In genomic region chr11:90249701-90250141, GRCm38 (mm10) we compare ENCODE assay signal across 8 mouse cellular contexts. TPM values are rescaled to one million over a fixed set of nuclear protein-coding genes. Genes with fewer than 3 reads are reported as not detected.
DNase-seq lines count a peak whose midpoint lies in the region; ATAC-seq and TF ChIP-seq lines count a peak whose summit lies in the region.

No protein-coding gene starts in this region.

- no peak for TF ChIP-seq POLR2A in small intestine, adult 2 months (IDR thresholded peaks at IDR 0.05; ENCODE audit: low read depth, low read length)

- WGBS in heart, embryonic 15.5 days = under 1% methylated on average over 22 of the region's 22 CpGs
- WGBS in embryonic facial prominence, embryonic 15.5 days = 0% methylated on average over 22 of the region's 22 CpGs
- 0% methylated on average over 22 of the region's 22 CpGs for WGBS in limb, embryonic 12.5 days
- WGBS in small intestine, adult 2 months = under 1% methylated on average over 22 of the region's 22 CpGs

- no peaks in the 10 kb centered on the region for H3K27me3 ChIP-seq in heart, embryonic 15.5 days
- H3K27me3 ChIP-seq in embryonic facial prominence, embryonic 15.5 days = no peaks in the 10 kb centered on the region
- H3K27me3 ChIP-seq in limb, embryonic 12.5 days = no peaks in the 10 kb centered on the region
- H3K27me3 ChIP-seq in small intestine, adult 2 months (ENCODE audit: control insufficient read depth, insufficient read depth, low read length) = no peaks in the 10 kb centered on the region

- no peaks in the 10 kb centered on the region for H3K36me3 ChIP-seq in heart, embryonic 15.5 days
- H3K36me3 ChIP-seq in ES-E14 (ENCODE audit: control insufficient read depth, insufficient read depth, low read length, poor library complexity, severe bottlenecking) = no peaks in the 10 kb centered on the region
- no peaks in the 10 kb centered on the region for H3K36me3 ChIP-seq in embryonic facial prominence, embryonic 15.5 days
- no peaks in the 10 kb centered on the region for H3K36me3 ChIP-seq in limb, embryonic 12.5 days
- no peaks in the 10 kb centered on the region for H3K36me3 ChIP-seq in small intestine, adult 2 months (ENCODE audit: control insufficient read depth, insufficient read depth, low read length)

- H3K9ac ChIP-seq in heart, embryonic 15.5 days = peak overlapping the region; percentile 95
- peak overlapping the region; percentile 81 for H3K9ac ChIP-seq in ES-E14 (ENCODE audit: insufficient read depth, low read depth, low read length, poor library complexity, severe bottlenecking)
- H3K9ac ChIP-seq in embryonic facial prominence, embryonic 15.5 days = peak overlapping the region; percentile 96
- peak overlapping the region; percentile 89 for H3K9ac ChIP-seq in limb, embryonic 12.5 days (replicated peaks)

- peaks cover 36% of the 10 kb centered on the region for H3K4me1 ChIP-seq in heart, embryonic 15.5 days (replicated peaks)
- H3K4me1 ChIP-seq in ES-E14 (ENCODE audit: control insufficient read depth in 2 of 2, insufficient read depth in 2 of 2, low read length in 2 of 2, poor library complexity in 1 of 2) = no peaks in the 10 kb centered on the region; a peak in 1 of 4 replicates
- peaks cover 35% of the 10 kb centered on the region for H3K4me1 ChIP-seq in embryonic facial prominence, embryonic 15.5 days
- H3K4me1 ChIP-seq in limb, embryonic 12.5 days (replicated peaks) = peaks cover 14% of the 10 kb centered on the region
- H3K4me1 ChIP-seq in small intestine, adult 2 months (ENCODE audit: control insufficient read depth, insufficient read depth, insufficient read length, low read length) = peaks cover 9% of the 10 kb centered on the region

- peak overlapping the region; percentile 67 for H3K4me2 ChIP-seq in heart, embryonic 15.5 days
- peak overlapping the region; percentile 73 for H3K4me2 ChIP-seq in embryonic facial prominence, embryonic 15.5 days (replicated peaks)
- H3K4me2 ChIP-seq in limb, embryonic 12.5 days = peak overlapping the region; percentile 86

- no peak for TF ChIP-seq CTCF in small intestine, adult 2 months (IDR thresholded peaks at IDR 0.05; ENCODE audit: extremely low read depth, insufficient read length, insufficient replicate concordance, low read depth, low read length)

- ATAC-seq in heart, embryonic 15.5 days (replicated peaks; ENCODE audit: insufficient number of reproducible peaks, insufficient read depth, low FRiP score, low read depth) = peak; percentile 7
- ATAC-seq in embryonic facial prominence, embryonic 15.5 days (ENCODE audit: insufficient number of reproducible peaks, low FRiP score, low TSS enrichment, low read depth) = peak; percentile 10
- ATAC-seq in limb, embryonic 12.5 days (ENCODE audit: insufficient number of reproducible peaks, insufficient read depth, low FRiP score, low TSS enrichment, low read depth) = peak; percentile 39

- H3K9me3 ChIP-seq in heart, embryonic 15.5 days (replicated peaks) = no peaks in the 10 kb centered on the region
- no peaks in the 10 kb centered on the region for H3K9me3 ChIP-seq in ES-E14 (ENCODE audit: control insufficient read depth, insufficient read depth, low read depth, low read length)
- H3K9me3 ChIP-seq in embryonic facial prominence, embryonic 15.5 days (replicated peaks) = no peaks in the 10 kb centered on the region
- no peaks in the 10 kb centered on the region for H3K9me3 ChIP-seq in limb, embryonic 12.5 days

- in situ Hi-C loops in ES-E14 (cut with MboI; ENCODE audit: low sequenced_read_pairs in 2 of 2, unreplicated experiment in 2 of 2) = no loop called here

- no peak for DNase-seq in heart, adult 9 months (ENCODE audit: low spot score in 2 of 2)
- DNase-seq in ES-E14 (ENCODE audit: low read depth, low spot score) = no peak
- no peak for DNase-seq in layer of hippocampus, adult 11-12 months (ENCODE audit: low spot score)
- no peak for DNase-seq in left cerebral cortex, adult 9 months (ENCODE audit: low spot score in 2 of 2)

- peak overlapping the region; percentile 94 for H3K27ac ChIP-seq in heart, embryonic 15.5 days
- H3K27ac ChIP-seq in ES-E14 (ENCODE audit: insufficient read depth, low read depth, low read length, poor library complexity, severe bottlenecking) = no peak overlapping the region
- peak overlapping the region; percentile 88 for H3K27ac ChIP-seq in embryonic facial prominence, embryonic 15.5 days (replicated peaks)
- peak overlapping the region; percentile 85 for H3K27ac ChIP-seq in limb, embryonic 12.5 days
- peak overlapping the region; percentile 67 for H3K27ac ChIP-seq in small intestine, adult 2 months (ENCODE audit: insufficient read depth, low read depth, low read length)

- peak overlapping the region; percentile 81 for H3K4me3 ChIP-seq in heart, embryonic 15.5 days
- H3K4me3 ChIP-seq in ES-E14 (ENCODE audit: insufficient read depth in 1 of 2, low read depth in 1 of 2, low read length in 2 of 2, poor library complexity in 1 of 2, severe bottlenecking in 1 of 2) = peak overlapping the region; percentile 89 to 91
- peak overlapping the region; percentile 91 for H3K4me3 ChIP-seq in embryonic facial prominence, embryonic 15.5 days (replicated peaks)
- peak overlapping the region; percentile 82 for H3K4me3 ChIP-seq in limb, embryonic 12.5 days (replicated peaks)
- H3K4me3 ChIP-seq in small intestine, adult 2 months (ENCODE audit: low read depth, low read length) = peak overlapping the region; percentile 79

TF ChIP-seq in ES-E14, 5 proteins besides CTCF, POLR2A, EP300 and RAD21:
- TF ChIP-seq HCFC1 (IDR thresholded peaks at IDR 0.05; ENCODE audit: borderline replicate concordance, insufficient read depth, low read length) = no peak
- TF ChIP-seq CHD2 (IDR thresholded peaks at IDR 0.05; ENCODE audit: low read depth, low read length) = no peak
- no peak for TF ChIP-seq ZC3H11A (IDR thresholded peaks at IDR 0.05; ENCODE audit: borderline replicate concordance, low read depth, low read length)
- TF ChIP-seq MAFK (IDR thresholded peaks at IDR 0.05; ENCODE audit: insufficient read depth, low read depth, low read length) = no peak
- TF ChIP-seq ZNF384 (IDR thresholded peaks at IDR 0.05; ENCODE audit: low read depth, low read length) = no peak

RNA-seq across cellular contexts. Expression of gene Mmd, which starts 0.5 kb away (rescaled TPM):
- polyA plus RNA-seq in heart, embryonic 15.5 days (2015; fragmentation: Nextera tagmentation; extraction: Ambion mirVana) = 75.4 and 82.9 TPM in 2 replicates
- total RNA-seq in ES-E14 (2012; rRNA removed) = 4.8 and 15.5 TPM in 2 replicates
- 41.6 and 42.0 TPM in 2 replicates for polyA plus RNA-seq in embryonic facial prominence, embryonic 15.5 days (2015; fragmentation: Nextera tagmentation; extraction: Ambion mirVana)
- 34.4 and 37.8 TPM in 2 replicates for polyA plus RNA-seq in limb, embryonic 12.5 days (2016; fragmentation: Nextera tagmentation; extraction: Ambion mirVana)
- 10.3 and 21.2 TPM in 2 replicates for polyA plus RNA-seq in small intestine, adult 2 months (2012; rRNA removed)
